Mouse (Mus musculus) spleen, postnatal 10 days (tissue): ENCODE measurements around the gene Tbcd.
"Not testable (repeated sequence)": the region's sequence is repeated elsewhere in the genome, so short reads cannot be mapped to it uniquely, and the experiment has no call there.

ENCODE experiments used
- DNase-seq, 2 experiments: peaks; one replicate each; pipeline ENCODE4 v3.0.0; 2021 to 2022; ENCODE audit warnings: low spot score in 2 of 2

Tbcd gene

DNA sequence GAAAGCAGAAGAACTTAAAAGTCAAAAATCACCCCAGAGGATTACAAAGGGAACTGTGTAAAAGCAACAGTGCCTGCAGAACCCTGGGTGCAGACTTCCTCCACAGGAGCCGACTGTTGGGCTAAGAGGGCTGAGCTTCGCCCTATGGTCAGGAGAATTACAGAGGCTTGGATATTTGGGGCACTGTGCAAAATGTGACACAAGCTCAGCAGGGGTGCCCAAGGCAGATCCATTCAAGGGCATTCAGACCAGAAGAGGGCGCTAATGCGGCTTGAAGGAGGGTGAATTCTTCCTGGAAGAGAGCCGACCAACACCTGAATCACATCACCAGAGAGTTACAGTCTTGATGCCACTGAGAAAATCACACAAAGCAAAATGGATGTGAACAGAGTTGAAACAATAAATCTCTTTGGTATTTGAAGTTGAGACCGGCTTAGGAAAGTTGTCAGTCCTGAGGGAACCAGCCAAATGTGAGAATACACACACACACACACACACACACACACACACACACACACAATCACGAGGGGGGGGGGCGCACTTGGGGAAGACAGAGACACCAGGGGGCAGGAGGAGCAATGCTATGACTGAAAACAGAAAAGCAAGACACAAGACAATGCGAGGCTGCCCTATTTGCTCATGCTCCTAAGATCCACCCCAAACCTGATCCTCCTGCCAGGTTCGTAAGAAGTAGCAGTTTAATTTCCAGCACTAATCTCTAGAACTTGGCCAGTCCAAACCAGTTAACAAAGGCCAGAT is 201.0 kb downstream of the Tbcd start:
- DNase-seq: peak; percentile 45 to 80

DNA sequence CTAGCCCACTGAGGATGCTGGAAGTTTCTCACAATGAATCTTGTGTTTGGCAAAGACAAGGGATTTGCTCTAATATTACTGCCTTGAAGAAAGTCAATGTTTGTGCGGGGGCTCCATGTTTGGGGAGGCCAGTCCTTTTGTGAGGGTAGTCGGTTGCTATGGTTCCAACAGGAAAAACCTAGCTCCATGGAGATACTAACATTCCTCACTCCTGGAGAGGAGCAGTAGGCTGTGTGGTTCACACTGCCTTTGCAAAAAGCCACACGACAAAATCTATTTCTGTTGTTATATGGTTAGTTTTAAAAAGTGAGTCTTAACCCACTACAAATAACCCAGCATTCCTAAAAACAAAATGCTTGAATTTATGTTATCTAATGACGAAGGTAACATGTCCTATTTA is 201.9 kb downstream of the Tbcd start:
- no peak for DNase-seq

DNA sequence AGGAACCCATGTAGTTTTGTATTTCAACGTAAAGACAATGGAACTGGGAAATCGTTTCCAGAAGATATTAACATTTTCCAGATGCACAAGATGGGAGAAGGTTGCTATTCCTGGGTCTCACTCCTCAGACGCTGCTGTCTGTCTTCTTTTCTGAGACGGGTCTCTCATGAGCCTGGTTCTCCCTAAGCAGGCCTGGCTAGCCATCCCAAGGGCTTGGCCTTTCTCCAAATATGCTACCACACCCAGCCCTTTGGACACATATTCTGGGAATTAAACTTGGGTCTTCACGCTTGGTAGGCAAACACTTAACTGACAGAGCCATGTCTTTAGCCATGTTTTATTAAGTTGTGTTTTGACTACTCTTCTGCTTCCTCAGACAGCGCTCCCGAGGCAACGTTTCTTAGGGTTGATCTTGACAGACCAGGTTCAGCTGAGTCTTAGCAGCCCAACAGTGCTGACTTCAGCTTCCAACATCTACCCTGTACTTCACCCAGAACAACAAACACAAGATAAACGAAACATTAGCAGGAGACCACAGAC is 202.7 kb downstream of the Tbcd start:
- DNase-seq: no peak

DNA sequence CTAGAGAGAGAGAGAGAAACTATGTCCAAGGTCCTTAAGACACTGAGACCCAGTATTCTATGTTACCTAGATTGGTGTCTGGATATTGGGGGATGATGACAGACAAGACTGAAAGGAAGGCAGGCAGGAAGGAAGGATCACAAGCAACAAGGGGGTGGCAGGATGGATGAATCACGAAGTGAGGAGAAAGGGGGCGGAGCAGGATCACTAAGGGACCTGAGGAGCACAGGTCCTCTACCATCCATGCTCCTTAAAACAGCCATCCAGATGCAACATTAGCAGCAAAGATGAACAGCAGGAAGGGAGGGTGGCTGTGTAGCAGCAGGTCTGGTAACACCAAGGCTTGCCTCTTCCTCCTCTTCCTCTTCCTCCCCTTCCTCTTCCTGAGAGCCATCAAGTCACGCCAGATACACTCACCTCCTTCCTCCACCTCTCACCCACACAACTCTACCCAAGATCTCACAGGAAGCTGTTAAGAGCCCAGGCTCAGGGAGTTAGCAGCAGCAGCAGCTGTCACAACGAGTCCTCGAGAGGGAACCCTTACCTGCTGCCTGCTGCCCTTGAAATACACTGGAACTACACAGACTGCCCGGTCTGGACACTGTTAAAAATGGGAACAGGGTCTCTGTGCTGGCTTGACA is 203.5 kb downstream of the Tbcd start:
- DNase-seq: no peak

DNA sequence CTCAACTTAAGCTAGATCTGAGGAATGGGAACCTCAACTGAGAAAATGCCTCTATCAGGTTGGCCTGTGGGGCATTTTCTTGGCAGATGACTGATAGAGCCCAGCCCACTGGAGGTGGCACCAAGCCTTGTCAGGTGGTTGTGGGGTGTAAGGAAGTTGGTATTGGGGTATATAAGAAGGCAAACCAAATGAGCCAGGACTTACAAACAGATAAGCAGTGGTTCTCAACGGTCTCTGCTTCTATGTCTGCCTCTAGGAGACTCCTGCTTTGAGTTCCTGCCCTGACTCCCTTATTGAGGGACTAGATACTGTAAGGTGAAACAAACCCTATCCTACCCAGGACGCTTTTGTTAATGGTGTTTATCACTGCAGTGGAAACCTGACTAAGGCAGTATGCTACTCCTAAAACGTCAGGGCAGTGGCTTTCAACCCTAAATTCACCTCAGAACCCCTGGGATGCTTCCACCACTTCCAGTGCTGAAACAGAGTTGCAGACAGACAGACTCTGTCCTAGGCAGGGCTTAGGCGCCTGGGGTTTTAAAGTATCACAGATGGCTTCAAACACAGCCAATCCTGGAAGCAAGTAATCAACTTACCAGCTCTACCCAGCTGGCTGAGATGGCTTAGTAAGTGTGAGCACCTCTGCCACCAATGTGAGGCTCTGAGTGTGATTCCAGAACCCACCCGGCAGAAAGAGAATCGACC is 204.2 kb downstream of the Tbcd start:
- DNase-seq: no peak

DNA sequence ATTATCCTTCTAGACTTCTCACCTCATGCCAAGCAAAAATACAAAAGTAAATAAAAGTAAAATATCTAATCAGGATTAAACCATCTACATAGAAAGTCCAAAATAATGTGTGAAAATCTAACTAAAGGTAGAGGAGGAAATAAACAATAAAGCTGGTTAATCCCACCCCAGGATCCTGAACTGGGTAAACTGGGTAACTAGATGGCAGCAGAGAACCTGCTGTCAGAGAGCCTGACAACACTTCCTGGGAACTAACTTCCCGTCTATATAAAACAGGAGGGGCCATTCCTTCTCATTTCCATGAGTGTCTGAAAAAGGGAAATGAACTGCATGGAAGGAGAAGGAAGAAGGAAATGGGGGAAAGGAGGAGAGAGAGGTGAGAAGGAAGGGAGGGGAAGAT is 206.4 kb downstream of the Tbcd start:
- DNase-seq: no peak

DNA sequence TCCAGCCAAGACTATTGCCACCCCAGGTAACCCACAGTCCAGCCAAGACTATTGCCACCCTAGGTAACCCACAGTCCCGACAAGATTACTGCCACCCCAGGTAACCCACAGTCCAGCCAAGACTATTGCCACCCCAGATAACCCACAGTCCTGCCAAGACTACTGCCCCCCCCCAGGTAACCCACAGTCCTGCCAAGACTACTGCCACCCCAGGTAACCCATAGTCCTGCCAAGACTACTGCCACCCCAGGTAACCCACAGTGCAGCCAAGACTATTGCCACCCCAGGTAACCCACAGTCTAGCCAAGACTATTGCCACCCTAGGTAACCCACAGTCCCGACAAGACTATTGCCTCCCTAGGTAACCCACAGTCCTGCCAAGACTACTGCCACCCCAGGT is 208.9 kb downstream of the Tbcd start:
- not testable (repeated sequence) for DNase-seq

DNA sequence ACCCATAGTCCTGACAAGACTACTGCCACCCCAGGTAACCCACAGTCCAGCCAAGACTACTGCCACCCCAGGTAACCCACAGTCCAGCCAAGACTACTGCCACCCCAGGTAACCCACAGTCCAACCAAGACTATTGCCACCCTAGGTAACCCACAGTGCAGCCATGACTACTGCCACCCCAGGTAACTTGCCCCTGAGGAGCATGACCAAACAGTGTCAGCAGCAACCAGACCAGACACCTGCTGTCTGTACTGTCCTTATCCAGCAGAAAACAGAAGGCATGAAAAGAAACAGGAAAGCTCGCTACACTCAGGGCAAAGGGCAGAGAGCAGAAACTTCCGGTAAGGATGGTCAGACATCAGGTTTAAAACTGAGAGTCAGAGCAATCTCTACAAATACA is 209.4 kb downstream of the Tbcd start:
- no peak for DNase-seq
